Mouse (Mus musculus): Measurements from ENCODE around the gene Lrrc45. TPM values are rescaled to one million over a fixed set of nuclear protein-coding genes. Genes with fewer than 3 reads are reported as not detected.
A peak's percentile ranks its signal among the peaks of the same experiment; 100 is the strongest.
"Not testable (repeated sequence)": the region's sequence is repeated elsewhere in the genome, so short reads cannot be mapped to it uniquely, and the experiment has no call there.

The Lrrc45 gene
- total RNA-seq, 2 experiments from 2014 or later = 49.1 to 60.5 TPM

- no peak for DNase-seq (ENCODE audit: low spot score in 2 of 2)
Observed at GRCm38 (mm10) chr11:120726243-120727168, 12.8 kb downstream of the Lrrc45 start.

GRCm38 (mm10) chr11:120727169-120727527, 13.4 kb downstream of the Lrrc45 start, which contains the start of gene Dcxr:
TSS of gene Dcxr (minus strand) at chr11:120727281.
- DNase-seq (ENCODE audit: low spot score in 2 of 2) = peak in 1 of 2 experiments; percentile 85

- no peak for DNase-seq (ENCODE audit: low spot score in 2 of 2)
Observed at GRCm38 (mm10) chr11:120727564-120727963, 13.8 kb downstream of the Lrrc45 start.

- DNase-seq (ENCODE audit: low spot score in 2 of 2) = no peak
Observed at GRCm38 (mm10) chr11:120728530-120729240, 15.0 kb downstream of the Lrrc45 start.

GRCm38 (mm10) chr11:120729432-120730050, 15.8 kb downstream of the Lrrc45 start:
- not testable (repeated sequence) for DNase-seq (ENCODE audit: low spot score in 2 of 2)

GRCm38 (mm10) chr11:120730331-120730870, 16.7 kb downstream of the Lrrc45 start:
- DNase-seq (ENCODE audit: low spot score in 2 of 2) = no peak

- no peak for DNase-seq (ENCODE audit: low spot score in 2 of 2)
Observed at GRCm38 (mm10) chr11:120731395-120731794, 17.7 kb downstream of the Lrrc45 start.

- DNase-seq (ENCODE audit: low spot score in 2 of 2) = no peak
Observed at GRCm38 (mm10) chr11:120731858-120732680, 18.3 kb downstream of the Lrrc45 start, which contains the start of gene Cbr2. TSS of gene Cbr2 (minus strand) at chr11:120732114.

GRCm38 (mm10) chr11:120733521-120733920, 19.8 kb downstream of the Lrrc45 start:
- no peak for DNase-seq (ENCODE audit: low spot score in 2 of 2)

- DNase-seq (ENCODE audit: low spot score in 2 of 2) = no peak
Observed at GRCm38 (mm10) chr11:120736424-120736823, 22.7 kb downstream of the Lrrc45 start.

- DNase-seq (ENCODE audit: low spot score in 2 of 2) = no peak
Observed at GRCm38 (mm10) chr11:120740981-120741380, 27.3 kb downstream of the Lrrc45 start.

- DNase-seq (ENCODE audit: low spot score in 2 of 2) = no peak
Observed at GRCm38 (mm10) chr11:120744121-120744701, 30.5 kb downstream of the Lrrc45 start.

GRCm38 (mm10) chr11:120747974-120748373, 34.2 kb downstream of the Lrrc45 start:
- no peak for DNase-seq (ENCODE audit: low spot score in 2 of 2)

GRCm38 (mm10) chr11:120749430-120749829, 35.7 kb downstream of the Lrrc45 start:
- no peak for DNase-seq (ENCODE audit: low spot score in 2 of 2)

- no peak for DNase-seq (ENCODE audit: low spot score in 2 of 2)
Observed at GRCm38 (mm10) chr11:120751606-120752005, 37.9 kb downstream of the Lrrc45 start.

- DNase-seq (ENCODE audit: low spot score in 2 of 2) = no peak
Observed at GRCm38 (mm10) chr11:120760236-120760635, 46.5 kb downstream of the Lrrc45 start.

GRCm38 (mm10) chr11:120761811-120762671, 48.3 kb downstream of the Lrrc45 start:
- DNase-seq (ENCODE audit: low spot score in 2 of 2) = no peak

GRCm38 (mm10) chr11:120762672-120763041, 48.9 kb downstream of the Lrrc45 start, which contains the start of gene Hmga1b:
TSS of gene Hmga1b (plus strand) at chr11:120762794.
- DNase-seq (ENCODE audit: low spot score in 2 of 2) = not testable (repeated sequence)
